Mouse (Mus musculus) myocyte (in vitro differentiated cells): Measurements from ENCODE around the gene Abcc12. TPM values are rescaled to one million over a fixed set of nuclear protein-coding genes. Genes with fewer than 3 reads are reported as not detected.
A peak's percentile ranks its signal among the peaks of the same experiment; 100 is the strongest.

Experiments
- H3K27me3 ChIP-seq: one replicate; pipeline ENCODE4 v1.6.1; 2011; ENCODE audit not compliant: control insufficient read depth, insufficient read depth, insufficient read length
- H3K36me3 ChIP-seq: one replicate; pipeline ENCODE4 v1.6.1; 2011; ENCODE audit not compliant: control insufficient read depth, insufficient read depth
- H3K4me2 ChIP-seq: one replicate; pipeline ENCODE4 v1.6.1; 2011; ENCODE audit warnings: low read depth, control low read depth
- H3K4me3 ChIP-seq: one replicate; pipeline ENCODE4 v1.5.1; 2011; ENCODE audit warnings: mild to moderate bottlenecking, control low read depth, moderate library complexity
- H3K79me2 ChIP-seq: one replicate; pipeline ENCODE4 v1.6.1; 2011; ENCODE audit not compliant: control insufficient read depth, insufficient read depth
- H3ac ChIP-seq: one replicate; pipeline ENCODE4 v1.6.1; 2011; ENCODE audit not compliant: control insufficient read depth, insufficient read length
- CEBPB ChIP-seq: IDR thresholded peaks from 2 replicates; pipeline ENCODE4 v1.6.1; 2011; ENCODE audit warnings: mild to moderate bottlenecking, moderate library complexity; ENCODE audit not compliant: poor library complexity, insufficient read depth, severe bottlenecking
- E2F4 ChIP-seq: IDR thresholded peaks from one replicate; pipeline ENCODE4 v1.6.1; 2011; ENCODE audit warnings: mild to moderate bottlenecking, control low read depth, moderate library complexity; ENCODE audit not compliant: insufficient read depth
- MAX ChIP-seq: IDR thresholded peaks from one replicate; pipeline ENCODE4 v1.6.1; 2011; ENCODE audit warnings: low read depth, mild to moderate bottlenecking, control low read depth
- MYOD1 ChIP-seq, 3 experiments: IDR thresholded peaks; one replicate each; pipeline ENCODE4 v1.6.1; 2011; ENCODE audit warnings: control low read depth in 2 of 3, low read depth in 2 of 3, mild to moderate bottlenecking in 2 of 3, moderate library complexity in 1 of 3; ENCODE audit not compliant: insufficient read length in 2 of 3, control insufficient read depth in 1 of 3
- MYOG ChIP-seq, 3 experiments: IDR thresholded peaks; one replicate each; pipeline ENCODE4 v1.6.1; 2011; ENCODE audit warnings: control low read depth in 2 of 3, low read depth in 2 of 3, mild to moderate bottlenecking in 2 of 3; ENCODE audit not compliant: insufficient read length in 2 of 3, control insufficient read depth in 1 of 3, insufficient read depth in 1 of 3
- POLR2A ChIP-seq: IDR thresholded peaks from one replicate; pipeline ENCODE4 v1.6.1; 2011; ENCODE audit warnings: low read depth, mild to moderate bottlenecking, control low read depth, moderate library complexity; ENCODE audit not compliant: insufficient read length
- POLR2AphosphoS2 ChIP-seq: IDR thresholded peaks from one replicate; pipeline ENCODE4 v1.6.1; 2011; ENCODE audit warnings: low read depth, control low read depth; ENCODE audit not compliant: insufficient read length
- REST ChIP-seq: IDR thresholded peaks from one replicate; pipeline ENCODE4 v1.6.1; 2011; ENCODE audit warnings: mild to moderate bottlenecking, control low read depth, moderate library complexity; ENCODE audit not compliant: insufficient read depth, insufficient read length
- SRF ChIP-seq: IDR thresholded peaks from one replicate; pipeline ENCODE4 v1.6.1; 2011; ENCODE audit warnings: low read depth; ENCODE audit not compliant: control insufficient read depth, insufficient read length
- TCF12 ChIP-seq: IDR thresholded peaks from one replicate; pipeline ENCODE4 v1.6.1; 2011; ENCODE audit warnings: mild to moderate bottlenecking, control low read depth; ENCODE audit not compliant: poor library complexity, insufficient read depth, severe bottlenecking
- TCF3 ChIP-seq: IDR thresholded peaks from one replicate; pipeline ENCODE4 v1.6.1; 2011; ENCODE audit warnings: low read depth, control low read depth; ENCODE audit not compliant: insufficient read length
- USF1 ChIP-seq: IDR thresholded peaks from one replicate; pipeline ENCODE4 v1.6.1; 2011; ENCODE audit warnings: low read depth, mild to moderate bottlenecking, control low read depth, moderate library complexity
- polyA plus RNA-seq: library from polyadenylated mRNA; unstranded; fragments of >200 nt; fragmentation: generic; extraction: Trizol; gene quantifications from one replicate; pipeline ENCODE4 v1.2.1, GENCODE M21; 2012; ENCODE audit warnings: missing spikeins

Abcc12 gene
- polyA plus RNA-seq, 1 experiment: not detected

DNA sequence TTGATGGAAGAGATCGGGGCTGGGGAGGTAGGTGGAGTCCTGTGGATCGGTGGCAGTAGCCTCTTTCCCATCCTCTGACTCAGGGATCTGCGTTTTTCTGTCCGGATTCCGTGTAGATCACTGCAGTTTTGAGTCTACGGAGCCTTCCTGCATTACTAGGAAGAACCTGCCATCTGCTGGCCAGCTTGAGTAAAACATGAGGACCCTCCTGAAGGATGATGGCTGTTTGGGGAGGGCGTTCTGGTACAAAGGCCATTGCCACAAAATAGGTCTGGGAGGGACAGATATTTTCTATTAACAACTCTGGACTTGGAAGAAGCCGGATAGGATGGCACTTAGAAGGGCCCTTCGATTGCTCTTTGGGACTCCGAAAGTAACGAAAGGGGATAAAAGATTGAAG lies 4.6 kb upstream of the Abcc12 start:
- Histone ChIP-seq H3K79me2 (no peaks in the 10 kb centered on the region), H3K36me3 (no peaks in the 10 kb centered on the region), H3K4me3 (no peak overlapping the region), H3ac (no peak overlapping the region), H3K27me3 (peaks cover 10% of the 10 kb centered on the region), H3K4me2 (peak overlapping the region; percentile 87)
- TF ChIP-seq MYOD1 (IDR thresholded peaks at IDR 0.05; ENCODE audit: control insufficient read depth in 1 of 3, insufficient read length in 2 of 3, low read depth in 2 of 3) (no peak), POLR2A (no peak), TCF3 (no peak), REST (no peak), POLR2AphosphoS2 (no peak), MYOG (IDR thresholded peaks at IDR 0.05; ENCODE audit: control insufficient read depth in 1 of 3, insufficient read depth in 1 of 3, insufficient read length in 2 of 3, low read depth in 2 of 3) (no peak), USF1 (no peak), MAX (no peak), CEBPB (no peak), E2F4 (no peak), SRF (no peak), TCF12 (no peak)

DNA sequence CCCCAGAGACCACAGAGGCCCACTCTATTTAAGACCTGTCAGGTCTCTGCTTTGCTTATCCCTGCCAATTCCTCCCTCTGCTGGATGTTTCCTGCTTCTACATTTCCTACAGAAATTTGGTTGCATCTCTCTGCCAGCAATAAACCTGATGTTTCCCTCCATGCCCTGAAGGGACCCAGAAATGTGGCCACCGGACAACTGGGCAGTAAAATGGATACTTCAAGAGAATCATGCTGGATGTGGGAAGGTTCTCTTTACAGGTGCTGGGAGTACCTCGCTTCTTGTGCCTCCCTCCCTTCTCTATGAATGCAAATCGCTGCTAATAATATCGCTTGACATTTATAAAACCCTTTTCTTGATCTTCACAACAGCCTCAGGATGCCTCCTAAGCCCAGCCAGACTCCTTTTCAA lies 1.4 kb upstream of the Abcc12 start:
- no peaks in the 10 kb centered on the region for H3K79me2 ChIP-seq
- no peak overlapping the region for H3K4me3 ChIP-seq
- no peaks in the 10 kb centered on the region for H3K36me3 ChIP-seq
- no peak overlapping the region for H3ac ChIP-seq
- no peak for TF ChIP-seq MYOD1 (IDR thresholded peaks at IDR 0.05; ENCODE audit: control insufficient read depth in 1 of 3, insufficient read length in 2 of 3, low read depth in 2 of 3)
- TF ChIP-seq POLR2AphosphoS2: no peak
- no peak for TF ChIP-seq MYOG (IDR thresholded peaks at IDR 0.05; ENCODE audit: control insufficient read depth in 1 of 3, insufficient read depth in 1 of 3, insufficient read length in 2 of 3, low read depth in 2 of 3)
- TF ChIP-seq SRF: no peak
- H3K4me2 ChIP-seq: no peak overlapping the region
- H3K27me3 ChIP-seq: peaks cover 8% of the 10 kb centered on the region

DNA sequence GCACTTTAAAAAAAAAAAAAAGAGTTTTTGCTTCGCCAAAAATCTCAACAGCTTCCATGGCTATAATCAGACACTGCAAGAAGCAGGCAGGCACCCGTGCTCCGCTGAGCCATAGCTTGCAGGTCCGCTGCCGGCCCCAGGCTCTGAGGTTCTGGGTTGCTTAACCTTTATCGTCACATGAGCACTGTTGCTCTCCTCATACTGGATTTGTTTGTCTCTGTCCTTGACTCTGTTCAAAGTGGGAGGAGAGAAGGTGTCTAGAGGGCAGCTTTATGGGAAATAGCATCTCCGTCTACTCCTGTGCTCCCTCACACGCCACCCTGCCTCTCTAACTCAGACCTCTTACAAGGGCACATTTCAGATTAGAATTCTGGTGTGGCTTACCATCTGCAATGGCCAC lies 1.8 kb downstream of the Abcc12 start:
- TF ChIP-seq MYOG (IDR thresholded peaks at IDR 0.05; ENCODE audit: control insufficient read depth in 1 of 3, insufficient read depth in 1 of 3, insufficient read length in 2 of 3, low read depth in 2 of 3) (no peak), TCF12 (no peak), CEBPB (no peak), SRF (no peak), MAX (no peak), REST (no peak), TCF3 (no peak), MYOD1 (IDR thresholded peaks at IDR 0.05; ENCODE audit: control insufficient read depth in 1 of 3, insufficient read length in 2 of 3, low read depth in 2 of 3) (no peak), POLR2A (no peak), USF1 (no peak), E2F4 (no peak), POLR2AphosphoS2 (no peak)
- peaks cover 6% of the 10 kb centered on the region for H3K27me3 ChIP-seq

DNA sequence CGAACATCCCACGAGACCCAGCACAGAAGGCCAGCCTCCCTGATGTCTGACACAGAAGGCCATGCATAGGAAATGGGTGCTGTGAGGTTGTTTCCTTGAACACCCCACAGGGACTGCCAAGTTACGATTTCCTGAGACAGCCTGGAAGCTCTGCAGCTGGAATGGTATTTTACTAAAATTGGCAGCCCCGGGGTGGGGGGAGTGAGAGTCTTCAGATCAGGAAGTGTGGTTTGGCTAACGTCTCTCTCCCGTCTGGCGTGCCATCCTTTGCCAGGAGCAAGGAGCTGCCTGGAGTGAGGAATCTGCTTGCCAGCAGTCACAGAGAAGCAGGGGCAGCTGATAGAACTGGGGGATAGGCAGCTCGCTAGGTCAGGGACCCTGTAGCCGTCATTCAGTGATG lies 2.4 kb downstream of the Abcc12 start:
- peak overlapping the region; percentile 34 for H3K4me2 ChIP-seq

More for the DNA sequence above, 1.8 kb downstream of the Abcc12 start:
- no peaks in the 10 kb centered on the region for H3K36me3 ChIP-seq
- H3K4me2 ChIP-seq: no peak overlapping the region
- H3ac ChIP-seq: no peak overlapping the region
- no peaks in the 10 kb centered on the region for H3K79me2 ChIP-seq
- no peak overlapping the region for H3K4me3 ChIP-seq

DNA sequence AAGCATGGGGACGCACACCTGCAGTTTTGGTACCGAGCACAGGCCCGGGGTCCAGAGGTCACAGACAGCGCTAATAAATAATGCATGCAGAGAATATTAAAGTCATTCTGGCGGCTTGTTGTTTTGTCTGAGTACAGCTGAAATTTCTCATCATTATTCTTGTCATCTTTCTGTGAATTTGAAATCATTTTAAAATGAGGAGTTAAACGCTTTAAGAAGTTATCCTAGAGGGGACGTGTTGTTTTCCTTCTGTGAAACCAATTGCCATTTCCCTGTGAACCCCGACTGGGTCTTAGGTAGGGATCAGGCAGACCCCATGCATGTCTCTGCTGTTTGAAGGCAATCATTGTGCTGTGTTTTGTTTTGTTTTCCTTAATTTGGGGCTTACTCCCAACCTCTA lies 2.9 kb downstream of the Abcc12 start:
- Histone ChIP-seq H3K4me2 (no peak overlapping the region), H3K36me3 (no peaks in the 10 kb centered on the region), H3K79me2 (no peaks in the 10 kb centered on the region), H3K27me3 (peaks cover 6% of the 10 kb centered on the region), H3ac (no peak overlapping the region), H3K4me3 (no peak overlapping the region)
- TF ChIP-seq POLR2A (no peak), TCF3 (no peak), POLR2AphosphoS2 (no peak), TCF12 (no peak), MYOD1 (IDR thresholded peaks at IDR 0.05; ENCODE audit: control insufficient read depth in 1 of 3, insufficient read length in 2 of 3, low read depth in 2 of 3) (no peak), MAX (no peak), REST (no peak), E2F4 (no peak)

More for the DNA sequence above, 2.4 kb downstream of the Abcc12 start:
- no peak overlapping the region for H3ac ChIP-seq
- peaks cover 6% of the 10 kb centered on the region for H3K27me3 ChIP-seq
- no peak overlapping the region for H3K4me3 ChIP-seq
- no peaks in the 10 kb centered on the region for H3K79me2 ChIP-seq
- no peaks in the 10 kb centered on the region for H3K36me3 ChIP-seq
- TF ChIP-seq E2F4 (no peak), POLR2AphosphoS2 (no peak), MYOG (IDR thresholded peaks at IDR 0.05; ENCODE audit: control insufficient read depth in 1 of 3, insufficient read depth in 1 of 3, insufficient read length in 2 of 3, low read depth in 2 of 3) (no peak), SRF (no peak), TCF12 (no peak), USF1 (no peak), MAX (no peak)
